ENCODE assay signal across 11 mouse cellular contexts in genomic region chr8:119955333-119955732, GRCm38 (mm10). TPM values are rescaled to one million over a fixed set of nuclear protein-coding genes. Genes with fewer than 3 reads are reported as not detected.
"Had no signal": no experiment of that assay in that cellular context is flagged by ENCODE, and none has a peak within 500 bp of the region (broad histone marks: within the 10 kb centered on the region; RNA-seq: fewer than 3 reads in every experiment).

No protein-coding gene starts in this region.

- DNase-seq: lung, adult 18-20 months; lung, embryonic 14.5 days; lung, postnatal 10 days; lung, postnatal 4 days; midbrain, embryonic 14.5 days; retina, postnatal 1 day; spleen, adult 18-20 months; thymus, adult 18-20 months; thymus, postnatal 14 days; thymus, postnatal 36 days had no signal

RNA-seq across cellular contexts. Expression of gene Crispld2, which starts 36.9 kb away (rescaled TPM):
- total RNA-seq: megakaryocyte-erythroid progenitor cell, adult 5-6 weeks had no signal
